Mouse (Mus musculus) bone marrow, adult 2 months (tissue): ENCODE results near the gene Itgb3. TPM values are rescaled to one million over a fixed set of nuclear protein-coding genes. Genes with fewer than 3 reads are reported as not detected.
"Not testable (repeated sequence)": the region's sequence is repeated elsewhere in the genome, so short reads cannot be mapped to it uniquely, and the experiment has no call there.

ENCODE experiments used
- H3K27ac ChIP-seq: fragments of 200-500 bp; 2 replicates; pipeline ENCODE4 v1.5.1; 2012; ENCODE audit warnings: low read depth, mild to moderate bottlenecking, control low read depth, inconsistent platforms, low read length; ENCODE audit not compliant: control insufficient read depth, poor library complexity, insufficient read depth
- H3K4me1 ChIP-seq: fragments of 200-500 bp; 2 replicates; pipeline ENCODE4 v1.6.1; 2011; ENCODE audit warnings: low read length; ENCODE audit not compliant: control insufficient read depth, insufficient read depth
- H3K4me3 ChIP-seq: fragments of 200-500 bp; replicated peaks from 2 replicates; pipeline ENCODE3; 2011; ENCODE audit warnings: mild to moderate bottlenecking, low read depth, low read length, control low read depth; ENCODE audit not compliant: control insufficient read depth
- CTCF ChIP-seq: fragments of 200-500 bp; IDR thresholded peaks from 2 replicates; pipeline ENCODE4 v1.5.1; 2011; ENCODE audit warnings: low read length, control low read depth; ENCODE audit not compliant: control insufficient read depth, insufficient read depth
- POLR2A ChIP-seq: fragments of 200-500 bp; IDR thresholded peaks from 2 replicates; pipeline ENCODE4 v1.6.1; 2011; ENCODE audit warnings: low read depth, mild to moderate bottlenecking, control low read depth, low read length, borderline replicate concordance; ENCODE audit not compliant: control insufficient read depth
- WGBS: fragments of 180-500 bp; shearing (Covaris S2); methylation state at CpG from one replicate; pipeline ENCODE4 v1.1.7; 2018; 5-methylcytosine and 5-hydroxymethylcytosine counted together
- polyA plus RNA-seq: library from polyadenylated mRNA; stranded (reverse); fragments of >200 nt; gene quantifications from 2 replicates; pipeline ENCODE4 v1.2.4, GENCODE M21; 2011; ENCODE audit warnings: low replicate concordance; ENCODE audit not compliant: missing spikeins, insufficient read depth, insufficient read length

Gene Itgb3
- polyA plus RNA-seq, 1 experiment, result 141 TPM

DNA sequence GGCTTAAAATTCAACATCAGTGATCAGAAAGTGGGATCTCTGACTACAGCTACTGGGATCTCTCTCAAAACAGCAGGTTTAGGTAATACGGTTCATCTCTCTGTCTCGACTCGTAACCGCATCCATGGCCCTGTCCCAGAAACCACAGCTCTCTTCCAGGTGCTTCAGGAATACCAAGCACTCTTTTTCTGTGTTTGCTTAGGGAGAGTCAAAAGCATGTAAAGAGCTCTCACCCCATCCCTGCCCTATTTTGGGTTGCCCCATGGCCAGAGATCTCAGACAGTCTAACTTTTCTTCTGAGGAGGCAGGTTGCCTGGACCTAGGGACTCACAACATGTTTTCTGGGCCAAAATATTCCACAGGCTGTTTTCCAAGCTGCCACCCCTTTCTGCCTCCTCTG lies 39.5 kb upstream of the Itgb3 start:
- no peaks in the 10 kb centered on the region; the same call in 1 of the 2 replicates for H3K4me1 ChIP-seq
- H3K4me3 ChIP-seq, result no peak overlapping the region
- TF ChIP-seq CTCF, result no peak
- no peak for TF ChIP-seq POLR2A
- WGBS, result 98% methylated on average over 4 of the region's 4 CpGs
- no peak overlapping the region for H3K27ac ChIP-seq

- WGBS, result 32% methylated on average over 8 of the region's 8 CpGs
- not testable (repeated sequence) for H3K4me3 ChIP-seq, H3K4me1 ChIP-seq, H3K27ac ChIP-seq
Observed at GRCm38 (mm10) chr11:104570515-104570914, 37.3 kb upstream of the Itgb3 start.

DNA sequence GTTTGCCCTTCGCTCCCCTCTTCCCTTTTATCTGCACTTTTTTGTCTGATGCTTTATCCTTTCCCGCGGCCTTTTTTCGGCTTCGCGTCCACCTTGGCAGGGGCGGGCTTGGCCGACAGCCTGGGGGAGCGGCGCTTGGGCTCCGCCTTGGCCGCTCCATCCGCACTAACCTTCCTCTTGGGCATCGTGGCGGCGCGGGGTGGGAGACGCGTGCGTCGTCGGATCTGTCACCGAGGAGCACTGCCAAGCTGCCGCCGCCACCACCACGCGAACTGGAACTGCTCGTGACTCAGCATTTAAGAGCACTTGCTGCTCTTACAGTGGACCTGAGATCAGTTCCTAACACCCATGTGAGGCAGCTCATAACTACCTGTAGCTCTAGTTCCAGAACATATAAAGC lies 36.4 kb upstream of the Itgb3 start:
- H3K27ac ChIP-seq, H3K4me3 ChIP-seq, H3K4me1 ChIP-seq: not testable (repeated sequence)
- 5% methylated on average over 28 of the region's 28 CpGs for WGBS

GRCm38 (mm10) chr11:104572091-104572490 lies 35.7 kb upstream of the Itgb3 start:
- Histone ChIP-seq H3K27ac (no peak overlapping the region), H3K4me3 (no peak overlapping the region), H3K4me1 (no peaks in the 10 kb centered on the region; the same call in 1 of the 2 replicates)
- 82% methylated on average over 7 of the region's 7 CpGs for WGBS
- TF ChIP-seq POLR2A (no peak), CTCF (no peak)

DNA sequence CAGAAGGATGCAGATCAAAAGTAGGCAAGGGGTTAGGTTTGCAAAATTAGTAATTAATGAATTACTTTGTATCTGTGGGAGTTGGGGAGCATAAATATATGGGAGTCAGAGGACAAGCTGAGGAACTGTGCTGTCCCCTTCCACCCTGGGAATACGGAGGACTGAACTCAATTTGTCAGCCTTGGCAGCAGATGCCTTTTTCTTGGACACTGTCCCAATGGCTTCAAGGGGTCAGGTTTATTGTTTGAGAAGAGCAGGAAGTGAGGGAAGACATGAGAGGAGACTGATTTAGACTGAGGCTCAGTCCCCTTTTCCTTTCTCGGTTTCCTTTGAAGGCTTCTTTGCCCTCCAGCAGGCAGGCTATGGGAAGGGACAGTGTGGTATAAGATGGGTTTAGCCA lies 35.2 kb upstream of the Itgb3 start:
- Histone ChIP-seq H3K4me3 (no peak overlapping the region), H3K4me1 (no peaks in the 10 kb centered on the region; the same call in 1 of the 2 replicates), H3K27ac (no peak overlapping the region)
- TF ChIP-seq POLR2A, result no peak
- TF ChIP-seq CTCF, result no peak
- WGBS, result 72% methylated on average over 2 of the region's 2 CpGs

DNA sequence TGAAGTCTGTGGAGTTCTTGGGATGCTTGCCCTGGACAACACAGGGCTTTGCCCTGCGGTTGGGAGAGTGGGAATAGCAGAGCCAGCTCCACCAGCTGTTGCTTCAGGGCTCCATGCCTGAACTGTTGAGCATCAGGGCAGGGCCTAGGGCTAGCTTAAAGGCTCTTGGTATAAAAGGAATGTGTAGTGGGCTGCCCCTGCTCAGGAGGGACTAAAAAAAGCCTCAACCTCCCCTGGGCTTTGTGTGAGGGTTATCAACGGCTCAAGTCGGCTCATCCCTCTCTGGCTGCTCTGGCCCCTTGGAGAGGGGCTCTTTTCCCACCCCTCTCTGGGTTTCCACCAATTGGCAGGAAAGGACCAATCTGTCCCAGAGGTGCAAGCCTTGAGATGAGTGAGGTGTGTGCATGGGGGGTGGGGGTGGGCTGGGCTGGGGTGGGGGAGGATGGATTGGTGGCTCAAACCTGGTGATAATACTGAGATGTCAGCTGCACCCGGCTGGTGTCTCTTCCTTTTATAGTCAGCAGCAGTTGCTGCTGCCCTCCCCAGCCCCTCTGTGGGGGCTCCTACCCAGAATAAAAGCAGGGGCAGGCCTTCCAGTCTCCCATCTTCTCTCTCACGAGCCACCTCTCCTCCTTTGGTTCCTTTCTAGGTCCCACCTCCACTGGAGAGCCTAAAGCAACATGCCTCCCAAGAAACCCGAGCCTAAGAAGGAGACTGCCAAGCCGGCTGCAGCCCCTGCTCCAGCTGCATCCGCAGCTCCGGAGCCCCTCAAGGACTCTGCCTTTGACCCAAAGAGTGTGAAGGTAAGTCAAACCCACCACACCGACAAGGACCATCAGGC lies 30.8 kb upstream of the Itgb3 start:
- 0 out of 2 replicates have a peak overlapping the region, but pooled peaks have one; percentile 35 for H3K27ac ChIP-seq
- WGBS, result 79% methylated on average over 10 of the region's 10 CpGs
- no peak overlapping the region for H3K4me3 ChIP-seq
- TF ChIP-seq CTCF (no peak), POLR2A (no peak)
- peaks cover 1% of the 10 kb centered on the region for H3K4me1 ChIP-seq

GRCm38 (mm10) chr11:104578074-104578473 lies 29.7 kb upstream of the Itgb3 start:
- WGBS, result 72% methylated on average over 5 of the region's 5 CpGs
- peaks cover 1% of the 10 kb centered on the region for H3K4me1 ChIP-seq
- no peak overlapping the region for H3K27ac ChIP-seq
- no peak for TF ChIP-seq POLR2A
- TF ChIP-seq CTCF, result no peak
- H3K4me3 ChIP-seq, result no peak overlapping the region

DNA sequence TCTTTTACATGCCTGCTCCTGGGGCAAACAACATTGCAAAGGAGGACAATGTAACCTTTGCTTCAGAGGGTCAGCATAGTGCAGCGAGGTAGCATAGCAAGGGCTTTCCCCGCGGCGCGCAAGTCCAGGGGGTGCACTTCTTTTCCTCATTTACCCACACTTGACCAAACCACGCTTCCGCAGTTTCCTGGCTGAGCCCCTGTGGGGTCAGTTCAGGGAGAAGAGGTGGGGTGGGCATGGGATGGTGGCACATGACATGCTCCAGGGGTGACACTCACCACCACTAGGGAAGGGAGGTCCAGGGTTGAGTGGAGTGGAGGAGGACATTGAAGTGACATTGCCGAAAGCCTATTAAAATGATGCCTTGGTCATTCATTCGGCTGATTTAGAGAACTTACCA lies 28.7 kb upstream of the Itgb3 start:
- peaks cover 1% of the 10 kb centered on the region for H3K4me1 ChIP-seq
- WGBS, result 44% methylated on average over 9 of the region's 9 CpGs
- H3K4me3 ChIP-seq, result no peak overlapping the region
- no peak for TF ChIP-seq POLR2A
- no peak for TF ChIP-seq CTCF
- no peak overlapping the region for H3K27ac ChIP-seq

DNA sequence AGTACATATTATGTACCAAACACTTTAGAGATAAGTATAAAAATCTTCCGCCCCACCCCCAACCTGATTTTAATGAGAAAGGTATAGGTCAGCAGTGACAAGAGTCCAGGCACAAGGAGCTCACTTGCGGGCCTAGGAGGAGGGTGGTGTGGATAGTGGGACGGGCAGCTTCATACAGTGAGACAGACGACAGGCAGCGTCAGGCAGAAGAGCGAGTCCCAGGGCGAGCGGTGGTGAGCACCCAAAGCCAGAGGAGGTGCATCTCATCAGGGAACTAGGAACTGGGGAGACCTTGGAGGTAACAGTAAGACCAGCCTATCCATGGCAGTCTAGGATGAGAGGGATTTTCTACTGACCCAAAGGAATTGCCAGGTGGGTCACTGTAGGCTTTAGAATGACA lies 28.2 kb upstream of the Itgb3 start:
- WGBS, result 88% methylated on average over 8 of the region's 8 CpGs
- H3K4me3 ChIP-seq, result no peak overlapping the region
- TF ChIP-seq POLR2A (no peak), CTCF (no peak)
- H3K27ac ChIP-seq, result no peak overlapping the region
- H3K4me1 ChIP-seq, result peaks cover 1% of the 10 kb centered on the region
